Mouse (Mus musculus) frontal cortex, adult 2 months (tissue): ENCODE measurements around the gene Atp6v1f. TPM values are rescaled to one million over a fixed set of nuclear protein-coding genes. Genes with fewer than 3 reads are reported as not detected.
A peak's percentile ranks its signal among the peaks of the same experiment; 100 is the strongest.

ENCODE experiments used
- DNase-seq, 2 experiments: peaks; one replicate each; pipeline ENCODE4 v3.0.0; 2022; ENCODE audit warnings: low spot score in 1 of 2; ENCODE audit errors: extremely low spot score in 1 of 2
- polyA plus RNA-seq: library from polyadenylated mRNA; depleted of rRNA; stranded (reverse); fragments of >200 nt; gene quantifications from 2 replicates; pipeline ENCODE4 v1.2.3, GENCODE M21; 2012; rRNA removed

Gene Atp6v1f
- polyA plus RNA-seq, result 394 and 433 TPM in 2 replicates

DNA sequence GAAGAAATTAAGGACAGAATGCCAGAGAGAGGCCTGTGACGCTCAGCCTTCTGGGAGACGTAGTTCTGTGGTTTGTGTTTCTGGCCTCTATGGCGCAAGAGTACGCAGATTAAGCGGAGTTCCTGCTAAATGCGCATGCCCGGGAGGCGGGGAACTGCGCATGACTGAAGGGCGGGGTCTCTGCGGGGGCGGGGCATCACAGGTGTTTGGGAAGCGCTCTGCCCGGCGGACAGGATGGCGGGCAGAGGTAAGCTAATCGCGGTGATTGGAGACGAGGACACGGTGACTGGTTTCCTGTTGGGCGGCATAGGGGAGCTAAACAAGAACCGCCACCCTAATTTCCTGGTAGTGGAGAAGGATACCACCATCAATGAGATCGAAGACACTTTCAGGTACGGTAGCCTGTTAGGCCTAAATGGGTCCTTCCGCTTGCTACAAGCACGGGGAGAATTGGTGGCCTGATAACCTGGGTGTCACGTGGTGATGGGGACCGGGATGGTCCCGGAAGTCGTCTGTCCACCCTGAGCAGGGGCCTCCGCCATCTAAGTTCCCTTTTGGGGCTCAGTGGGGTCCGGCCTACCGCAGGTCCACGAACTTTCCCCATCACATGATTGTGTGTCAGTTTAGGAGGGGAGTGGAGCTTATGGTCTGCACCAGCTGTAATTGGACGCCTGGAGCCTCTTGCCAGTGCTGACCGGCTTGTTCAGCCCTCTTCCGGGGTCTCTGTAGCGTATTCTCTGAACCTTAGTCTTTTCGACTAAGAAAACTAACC, at the start of gene Atp6v1f:
Gene Atp6v1f (plus strand): TSS at position 136 of the 772 bp plus-strand sequence.
- DNase-seq, result peak; percentile 88 to 95

DNA sequence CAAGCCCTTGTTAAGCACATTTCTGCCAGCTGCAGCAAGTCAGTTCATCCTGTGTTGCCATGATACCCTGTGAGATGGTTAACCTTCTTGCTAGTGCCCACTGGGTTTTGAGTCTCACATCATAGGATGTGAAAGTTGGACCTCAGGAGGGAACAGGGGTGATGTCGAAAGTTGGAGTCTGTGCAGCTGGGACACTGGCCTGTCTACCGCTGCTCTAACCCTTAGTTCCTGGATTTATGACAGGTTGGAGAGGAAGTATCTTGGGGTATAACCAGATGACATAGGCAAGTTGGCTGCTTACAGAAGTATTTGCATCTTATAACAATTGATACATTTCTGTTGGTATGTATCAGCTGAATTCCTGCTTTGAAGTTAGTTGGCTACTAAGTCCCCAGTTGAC, 46.9 kb upstream of the Atp6v1f start:
- no peak for DNase-seq

DNA sequence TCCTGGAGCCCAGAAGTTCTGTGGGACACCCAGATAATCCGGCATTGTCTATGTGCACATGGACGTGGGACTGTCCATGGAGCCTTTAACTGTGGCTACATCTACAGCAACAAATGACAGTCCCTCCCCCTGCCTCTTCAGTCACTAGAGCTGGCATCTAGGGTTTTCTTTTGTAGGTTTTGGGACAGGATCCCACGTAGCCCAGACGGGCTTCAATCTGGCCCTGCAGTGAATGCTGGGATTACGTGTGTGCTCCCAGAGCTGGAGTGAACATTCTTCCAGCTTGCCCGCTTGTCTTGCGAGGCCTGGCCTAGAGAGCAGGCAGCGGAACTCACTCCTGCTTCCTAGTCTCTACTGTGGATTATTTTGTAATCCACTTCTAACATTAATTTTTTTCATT, 42.4 kb upstream of the Atp6v1f start:
- no peak for DNase-seq

DNA sequence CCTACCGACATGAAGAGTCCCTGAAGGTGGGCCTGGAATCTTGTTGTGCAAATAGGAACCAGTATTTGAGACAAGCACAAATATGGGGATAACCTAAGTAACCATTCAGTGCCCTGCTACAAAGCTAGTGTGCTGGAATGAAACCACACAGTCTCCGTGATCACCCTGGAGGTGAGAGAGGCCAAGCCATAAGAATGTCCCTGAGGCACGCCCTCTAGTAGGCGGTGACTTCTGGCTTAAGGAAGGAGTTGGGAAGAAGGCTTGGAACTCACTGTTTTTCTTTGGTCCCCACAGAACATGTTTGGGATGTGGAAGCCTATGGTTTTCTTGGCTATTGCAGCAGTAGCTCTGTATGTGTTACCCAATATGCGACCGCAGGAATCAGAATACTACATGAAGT, 41.2 kb upstream of the Atp6v1f start:
- no peak for DNase-seq

DNA sequence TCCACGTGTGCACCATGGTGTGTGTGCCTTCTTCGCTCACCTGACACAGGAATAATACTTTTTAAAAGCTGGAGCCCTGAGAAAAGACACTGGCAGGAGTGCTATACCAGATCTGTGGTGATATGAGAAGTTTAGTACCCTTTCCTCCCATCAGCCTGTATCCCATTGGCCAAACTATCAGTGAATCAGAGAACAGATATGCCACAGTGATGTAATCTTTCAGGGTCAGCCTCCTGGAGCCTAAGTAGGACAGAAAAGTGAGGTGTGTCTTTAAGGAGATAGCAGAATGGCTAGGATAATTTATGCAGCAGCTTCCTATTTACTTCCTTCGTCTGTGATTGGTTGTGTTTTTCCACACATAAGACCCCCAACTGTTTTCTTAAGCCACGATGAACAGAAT, 39.3 kb upstream of the Atp6v1f start:
- DNase-seq, result no peak

DNA sequence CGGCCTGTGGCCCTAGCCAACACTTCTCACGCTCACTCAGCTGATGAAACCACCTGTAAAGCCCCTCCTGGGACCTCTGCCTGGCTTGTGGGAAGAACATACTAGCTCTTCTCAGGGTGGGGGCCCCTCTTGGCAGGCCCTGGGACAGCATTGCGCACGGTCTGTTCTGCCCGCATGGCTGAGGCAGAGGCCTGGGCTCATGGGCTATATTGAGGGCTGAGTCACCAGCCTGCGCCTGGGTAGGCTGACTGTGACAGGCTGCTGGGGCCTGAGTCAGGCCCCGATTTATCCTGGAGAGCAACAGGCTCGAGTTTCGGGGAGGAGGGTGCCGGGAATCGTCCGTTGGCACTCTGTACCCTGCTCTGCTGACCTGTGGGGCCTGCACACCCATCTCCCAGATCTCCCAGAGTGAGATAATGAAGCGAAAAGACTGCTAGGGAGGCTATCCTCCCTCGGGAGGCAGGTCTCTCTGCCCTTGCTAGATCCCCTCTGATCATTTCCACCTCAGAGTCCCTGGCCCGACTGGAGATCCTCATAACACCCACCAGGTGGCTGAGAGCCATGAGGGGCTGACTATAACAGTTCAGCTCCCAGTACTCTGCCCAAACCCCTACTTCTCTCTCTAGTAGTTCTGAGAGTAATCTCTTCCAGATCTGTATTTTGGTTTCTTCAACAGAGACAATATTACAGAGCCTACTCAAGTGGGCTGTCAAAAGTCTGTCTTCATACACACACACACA, 36.7 kb upstream of the Atp6v1f start:
- no peak for DNase-seq

DNA sequence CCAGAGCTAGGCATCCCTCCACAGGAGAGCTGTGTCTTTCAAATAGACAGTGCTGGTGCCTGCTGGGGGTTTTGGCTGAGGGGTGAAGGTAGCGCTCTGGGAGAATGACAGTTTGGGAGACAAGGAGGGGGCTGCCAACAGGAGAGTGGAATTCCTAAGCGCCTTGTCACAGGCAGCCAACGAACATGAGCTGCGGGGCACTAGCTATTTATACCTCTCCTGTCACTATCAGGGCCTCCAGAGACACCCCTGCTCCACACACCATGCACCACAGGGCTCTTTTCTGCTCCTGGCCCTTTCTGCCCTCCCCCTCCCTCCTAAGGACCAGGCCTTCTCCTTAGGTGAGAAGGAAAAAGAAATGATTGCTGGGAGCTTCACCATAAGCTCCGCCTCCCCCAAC, 36.0 kb upstream of the Atp6v1f start:
- no peak for DNase-seq

DNA sequence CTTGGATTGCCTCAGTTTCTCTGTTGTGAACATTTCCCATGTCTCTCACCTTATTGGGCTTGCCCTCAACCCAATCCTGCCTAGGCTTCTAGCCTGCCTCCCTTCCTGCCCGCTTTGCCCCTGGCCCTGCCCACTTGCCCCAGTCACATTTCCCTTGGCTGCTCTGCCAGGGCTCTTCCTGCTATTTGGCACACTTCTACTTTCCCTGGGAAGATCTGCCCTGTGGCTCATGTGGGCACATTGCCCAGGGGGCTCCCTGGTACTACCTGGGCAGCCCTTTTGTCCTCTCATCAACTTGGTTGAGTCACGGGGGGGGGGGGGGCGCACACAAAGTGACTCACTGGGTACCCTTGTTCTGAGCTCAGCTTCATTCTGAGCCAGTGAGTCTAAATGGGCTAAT, 35.4 kb upstream of the Atp6v1f start:
- DNase-seq, result no peak

DNA sequence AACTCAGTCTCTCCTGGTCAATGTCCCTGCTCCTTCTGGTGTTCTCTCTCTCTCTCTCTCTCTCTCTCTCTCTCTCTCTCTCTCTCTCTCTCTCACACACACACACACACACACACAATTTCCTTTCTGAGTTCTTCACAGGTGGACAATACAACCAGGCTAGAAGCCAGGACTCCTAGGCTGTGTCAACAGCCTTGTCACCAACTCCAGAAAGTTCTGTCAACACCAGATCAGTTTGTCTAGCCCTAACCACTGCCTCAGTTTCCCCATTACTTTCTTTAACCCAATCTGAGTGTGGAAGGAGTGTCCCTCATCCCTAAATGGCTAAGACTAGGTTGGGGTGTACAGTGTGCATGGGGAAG, 34.9 kb upstream of the Atp6v1f start:
- no peak for DNase-seq

DNA sequence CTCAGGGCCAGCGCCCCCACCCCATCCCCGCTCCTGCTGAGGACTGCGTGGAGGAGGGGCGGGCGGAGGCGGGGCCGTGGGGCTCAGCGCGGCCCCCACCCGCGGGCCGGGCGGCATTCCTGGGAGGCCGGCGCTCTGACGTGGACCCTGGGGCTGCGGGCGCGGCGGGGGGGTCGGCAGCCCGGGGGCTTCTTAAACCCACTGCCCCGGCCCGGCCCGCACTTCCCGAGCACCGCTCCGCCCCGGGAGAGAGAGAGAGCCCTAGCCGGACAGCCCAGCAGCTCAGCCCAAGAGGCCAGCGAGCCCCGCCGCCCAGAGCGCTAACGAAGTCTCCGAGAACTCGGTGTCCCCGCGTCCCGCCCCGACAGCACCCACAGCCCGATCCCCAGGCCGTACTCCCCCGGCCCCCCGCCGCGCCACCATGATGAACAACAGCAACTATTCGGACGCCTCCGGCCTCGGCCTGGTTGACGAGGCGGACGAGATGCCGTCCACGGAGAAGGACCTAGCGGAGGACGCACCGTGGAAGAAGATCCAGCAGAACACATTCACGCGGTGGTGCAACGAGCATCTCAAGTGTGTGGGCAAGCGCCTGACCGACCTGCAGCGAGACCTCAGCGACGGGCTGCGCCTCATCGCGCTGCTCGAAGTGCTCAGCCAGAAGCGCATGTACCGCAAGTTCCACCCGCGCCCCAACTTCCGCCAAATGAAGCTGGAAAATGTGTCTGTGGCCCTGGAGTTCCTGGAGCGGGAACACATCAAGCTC, 34.3 kb upstream of the Atp6v1f start, which contains the start of gene Flnc:
Gene Flnc (plus strand): TSS at position 219 of the 766 bp plus-strand sequence.
- DNase-seq, result no peak

DNA sequence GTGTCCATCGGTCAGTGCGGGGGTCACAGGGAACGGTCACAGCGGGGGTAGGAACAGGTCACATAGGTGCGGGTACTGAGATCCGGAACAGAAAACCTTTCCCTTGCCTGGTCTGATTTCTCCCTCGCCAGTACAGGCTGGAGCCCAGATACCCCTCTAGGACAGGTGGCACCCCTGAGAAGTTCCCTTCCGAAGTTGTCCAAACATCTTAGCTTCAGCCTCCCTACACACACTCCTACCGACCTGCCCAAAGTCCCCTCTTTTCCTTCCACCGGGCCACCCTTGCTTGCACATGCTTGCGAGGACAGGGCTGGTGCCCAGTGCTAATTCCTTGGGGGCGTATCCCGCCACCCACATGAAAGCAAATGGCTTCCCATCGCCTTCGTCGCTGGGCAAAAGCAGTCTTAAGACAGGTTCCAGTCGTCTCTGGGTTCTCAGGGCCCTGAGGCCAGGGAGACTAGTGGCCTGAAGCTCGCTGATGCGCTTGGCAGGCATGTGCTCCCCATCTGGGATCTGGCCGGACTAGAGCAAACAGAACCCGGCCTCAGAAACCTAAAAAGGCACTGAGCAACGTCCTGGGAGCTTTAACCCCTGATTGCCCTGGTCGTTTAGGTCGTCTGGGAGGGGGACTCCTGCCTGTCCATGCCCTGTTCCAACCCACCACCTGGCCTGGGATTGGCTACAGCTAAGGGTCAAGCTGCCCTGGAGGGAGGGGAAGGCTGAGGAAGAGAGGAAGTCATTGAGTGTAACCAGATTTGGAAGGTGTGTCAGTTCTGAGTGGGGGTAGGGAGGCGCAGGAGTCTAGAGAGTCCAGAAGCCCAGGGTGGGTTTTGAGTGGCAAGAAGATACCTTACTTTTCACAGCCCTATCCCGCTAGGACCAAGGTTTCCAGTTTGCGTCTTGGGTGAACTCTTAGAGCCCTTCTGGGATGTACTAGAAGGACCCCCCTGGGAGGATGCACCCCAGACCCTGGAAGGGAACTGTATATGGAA, 33.4 kb upstream of the Atp6v1f start:
- DNase-seq, result no peak

DNA sequence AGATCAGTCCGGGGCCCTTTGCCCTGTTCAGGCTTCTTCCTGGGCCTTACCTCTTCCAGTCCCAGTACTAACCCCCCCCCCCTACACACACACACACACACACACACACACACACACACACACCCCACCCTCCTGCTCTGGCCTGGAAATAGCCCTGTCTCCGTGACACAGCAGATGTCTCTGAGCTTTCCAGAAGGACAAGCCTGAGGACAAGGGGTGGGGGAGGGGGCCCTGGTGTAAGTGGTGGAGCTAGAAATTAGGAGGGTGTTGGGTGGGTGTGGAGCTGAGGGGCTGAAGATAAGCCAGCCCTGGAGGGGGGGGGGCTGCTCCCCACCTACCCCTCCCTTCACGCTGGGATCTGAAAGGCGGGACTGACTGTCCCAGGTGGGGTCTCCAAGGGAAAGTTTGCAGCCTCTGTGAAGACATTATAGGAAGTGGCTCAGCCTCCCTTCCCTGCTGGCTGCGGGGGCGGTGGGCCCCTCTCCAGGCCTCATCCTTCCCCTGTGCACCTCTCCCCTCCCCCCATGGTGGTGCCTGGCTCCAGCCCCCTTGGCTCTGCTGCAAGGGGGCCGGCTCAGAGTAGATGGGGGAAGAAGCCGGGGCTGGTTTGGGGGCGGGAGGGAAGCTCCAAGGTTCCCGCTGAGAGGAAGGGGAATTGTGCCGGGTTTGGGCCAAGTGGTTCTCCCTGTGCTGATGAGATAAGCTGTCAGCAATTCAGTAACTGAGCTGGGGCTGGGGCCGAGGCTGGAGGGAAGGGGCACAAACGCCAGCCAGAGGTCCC, 32.4 kb upstream of the Atp6v1f start:
- DNase-seq, result no peak

DNA sequence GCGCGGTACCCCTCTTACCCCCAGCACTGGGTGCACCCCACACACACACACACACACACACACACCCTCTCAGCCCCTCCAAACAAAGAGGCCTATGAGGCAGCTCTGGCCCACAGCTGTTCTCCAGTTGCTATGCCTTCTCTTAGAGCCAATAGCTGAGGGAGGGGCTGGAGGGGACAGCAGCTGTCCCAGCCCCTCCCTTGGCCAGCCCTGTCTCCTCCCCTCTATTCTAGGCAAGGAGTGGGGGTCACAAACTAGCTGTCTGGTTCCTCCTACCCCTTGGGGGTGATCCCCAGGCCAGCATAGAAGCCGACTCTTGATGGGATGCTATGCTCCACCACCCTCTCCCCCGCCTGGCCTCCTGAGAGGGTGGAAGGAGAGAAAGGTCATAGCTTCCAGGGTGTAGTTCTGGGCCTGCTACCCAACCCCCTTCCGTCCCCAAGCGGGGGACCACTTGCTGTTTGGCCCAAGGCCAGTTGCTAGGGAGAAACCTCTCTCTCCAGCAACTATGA, 31.5 kb upstream of the Atp6v1f start:
- no peak for DNase-seq

DNA sequence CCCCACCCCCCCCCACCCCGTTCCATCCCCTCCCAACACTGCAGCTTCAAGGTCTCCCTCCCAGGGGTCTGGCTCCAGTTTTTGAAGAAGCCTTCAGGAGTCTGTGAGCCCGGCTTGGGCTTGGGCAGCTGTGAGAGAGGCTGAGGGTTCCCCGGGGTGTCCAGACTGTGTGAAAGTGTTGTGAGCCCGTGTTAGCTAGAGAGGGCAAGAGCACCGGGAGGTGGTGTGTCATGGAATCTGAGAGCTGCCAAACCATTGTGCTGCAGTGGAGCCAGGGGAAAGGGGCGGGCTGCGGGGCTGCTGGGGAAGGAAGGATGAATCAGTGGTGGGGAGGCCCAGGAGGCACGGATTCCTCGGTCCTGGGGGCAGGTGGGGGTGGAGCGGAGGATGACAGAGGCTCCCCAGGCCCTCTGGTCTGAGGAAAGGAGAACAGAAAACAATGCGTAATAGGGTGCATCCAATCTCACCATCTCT, 31.0 kb upstream of the Atp6v1f start:
- no peak for DNase-seq

DNA sequence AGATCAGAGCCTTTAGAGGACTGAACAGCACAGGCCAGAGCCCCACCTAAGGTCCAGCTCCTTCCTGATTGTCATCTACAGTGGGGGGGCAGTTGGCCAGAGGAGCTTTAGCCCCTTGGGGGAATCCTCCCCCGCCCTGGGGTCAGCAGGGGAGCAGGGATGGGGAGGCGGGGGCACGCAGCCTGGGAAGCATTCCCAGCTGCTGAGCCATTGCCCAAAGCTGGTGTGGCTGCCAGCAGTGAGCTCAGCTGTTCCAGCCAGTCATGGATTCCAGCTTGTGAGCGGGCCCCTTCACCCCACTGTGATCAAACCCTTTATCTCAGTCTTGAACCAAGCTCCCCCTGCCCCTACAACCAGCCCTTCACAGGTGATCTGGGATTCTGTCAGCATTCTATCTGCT, 28.3 kb upstream of the Atp6v1f start:
- DNase-seq, result no peak

DNA sequence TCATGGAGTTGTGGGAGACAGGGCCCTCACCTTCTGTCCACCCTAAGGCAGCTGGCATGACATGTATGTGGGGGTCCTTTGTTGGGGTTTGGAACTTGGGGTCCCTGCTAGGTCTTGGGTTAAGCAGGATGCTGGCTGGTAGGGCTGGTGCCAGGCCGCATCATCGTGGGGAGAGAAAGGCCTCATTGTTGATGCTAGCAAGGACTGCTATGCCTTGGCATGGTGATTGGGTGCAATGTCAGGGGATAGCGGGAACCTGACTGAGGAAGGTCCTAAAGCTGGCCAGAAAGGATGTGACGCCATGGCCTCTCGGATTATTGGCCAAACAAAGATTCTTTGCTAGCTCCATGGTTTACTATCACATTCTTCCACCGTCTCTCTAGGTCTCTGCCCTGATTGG, 27.7 kb upstream of the Atp6v1f start:
- no peak for DNase-seq

DNA sequence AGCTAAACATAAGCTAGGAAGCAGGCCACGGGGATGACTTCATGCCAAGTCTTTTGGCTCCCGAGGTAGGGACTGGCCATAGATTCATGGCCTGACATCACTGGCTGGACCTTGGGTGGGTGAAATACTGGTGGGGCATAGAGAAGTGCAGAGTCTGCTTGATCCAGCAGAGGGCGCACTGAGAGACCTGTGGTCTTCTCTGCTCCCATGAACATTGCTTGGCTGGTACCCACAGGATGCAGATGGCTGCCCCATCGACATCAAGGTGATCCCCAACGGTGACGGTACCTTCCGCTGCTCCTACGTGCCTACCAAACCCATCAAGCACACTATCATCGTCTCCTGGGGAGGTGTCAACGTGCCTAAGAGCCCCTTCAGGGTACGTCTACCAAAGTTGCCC, 22.7 kb upstream of the Atp6v1f start:
- DNase-seq, result no peak

DNA sequence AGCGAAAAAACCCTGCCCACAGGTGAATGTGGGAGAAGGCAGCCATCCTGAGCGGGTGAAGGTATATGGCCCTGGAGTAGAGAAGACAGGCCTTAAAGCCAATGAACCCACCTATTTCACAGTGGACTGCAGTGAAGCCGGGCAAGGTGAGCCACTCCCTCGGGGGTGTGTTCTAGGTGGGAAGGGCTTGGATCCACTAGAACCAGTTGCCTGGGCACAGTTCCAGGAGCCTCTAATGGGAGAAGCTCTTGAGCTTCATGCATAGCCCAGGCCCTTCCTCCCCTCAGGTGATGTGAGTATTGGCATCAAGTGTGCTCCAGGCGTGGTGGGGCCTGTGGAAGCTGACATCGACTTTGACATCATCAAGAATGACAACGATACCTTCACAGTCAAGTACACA, 22.2 kb upstream of the Atp6v1f start:
- DNase-seq, result no peak

DNA sequence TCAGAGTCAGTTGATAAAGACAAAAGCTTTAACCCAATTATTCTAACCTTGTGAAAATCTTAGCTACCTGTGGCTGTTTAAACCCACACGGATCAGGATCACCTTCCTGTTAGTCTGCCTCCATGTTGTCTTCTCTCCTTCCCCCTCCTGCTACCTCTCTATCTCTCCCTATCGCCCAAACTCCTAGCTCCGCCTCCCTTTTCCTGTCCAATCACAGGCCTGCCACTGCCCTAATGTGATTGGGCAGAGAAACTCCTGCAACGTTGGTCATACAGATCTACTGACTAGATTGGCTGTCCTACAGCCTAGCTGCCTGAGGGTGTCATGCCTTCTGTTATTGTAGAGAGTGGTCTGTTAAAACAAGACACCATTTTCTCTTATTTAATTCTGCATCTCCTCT, 17.7 kb upstream of the Atp6v1f start:
- DNase-seq, result no peak
